Mouse (Mus musculus) kidney, adult 9 months (tissue): ENCODE measurements around the gene Rccd1.

Experiments used
- DNase-seq: peaks from one replicate; pipeline ENCODE4 v3.0.0; 2022

The Rccd1 gene

GRCm38 (mm10) chr7:80252886-80253285 is 71.4 kb downstream of the Rccd1 start:
- no peak for DNase-seq

- DNase-seq, result no peak
Observed at GRCm38 (mm10) chr7:80252437-80252836, 71.8 kb downstream of the Rccd1 start.

GRCm38 (mm10) chr7:80246859-80247258 is 77.4 kb downstream of the Rccd1 start:
- no peak for DNase-seq

- peak; percentile 99 for DNase-seq
Observed at GRCm38 (mm10) chr7:80246148-80246721, 78.0 kb downstream of the Rccd1 start, which contains the start of gene Ttll13. Ttll13 (plus strand) TSS chr7:80246376.

- no peak for DNase-seq
Observed at GRCm38 (mm10) chr7:80244851-80245250, 79.4 kb downstream of the Rccd1 start.
